Mouse (Mus musculus) thymus, postnatal 10 days (tissue): ENCODE results near the gene Cad.
"Not testable (repeated sequence)": the region's sequence is repeated elsewhere in the genome, so short reads cannot be mapped to it uniquely, and the experiment has no call there.

Experiments used
- DNase-seq, 2 experiments: peaks; one replicate each; pipeline ENCODE4 v3.0.0; 2021; ENCODE audit warnings: low spot score in 2 of 2

The Cad gene

DNA sequence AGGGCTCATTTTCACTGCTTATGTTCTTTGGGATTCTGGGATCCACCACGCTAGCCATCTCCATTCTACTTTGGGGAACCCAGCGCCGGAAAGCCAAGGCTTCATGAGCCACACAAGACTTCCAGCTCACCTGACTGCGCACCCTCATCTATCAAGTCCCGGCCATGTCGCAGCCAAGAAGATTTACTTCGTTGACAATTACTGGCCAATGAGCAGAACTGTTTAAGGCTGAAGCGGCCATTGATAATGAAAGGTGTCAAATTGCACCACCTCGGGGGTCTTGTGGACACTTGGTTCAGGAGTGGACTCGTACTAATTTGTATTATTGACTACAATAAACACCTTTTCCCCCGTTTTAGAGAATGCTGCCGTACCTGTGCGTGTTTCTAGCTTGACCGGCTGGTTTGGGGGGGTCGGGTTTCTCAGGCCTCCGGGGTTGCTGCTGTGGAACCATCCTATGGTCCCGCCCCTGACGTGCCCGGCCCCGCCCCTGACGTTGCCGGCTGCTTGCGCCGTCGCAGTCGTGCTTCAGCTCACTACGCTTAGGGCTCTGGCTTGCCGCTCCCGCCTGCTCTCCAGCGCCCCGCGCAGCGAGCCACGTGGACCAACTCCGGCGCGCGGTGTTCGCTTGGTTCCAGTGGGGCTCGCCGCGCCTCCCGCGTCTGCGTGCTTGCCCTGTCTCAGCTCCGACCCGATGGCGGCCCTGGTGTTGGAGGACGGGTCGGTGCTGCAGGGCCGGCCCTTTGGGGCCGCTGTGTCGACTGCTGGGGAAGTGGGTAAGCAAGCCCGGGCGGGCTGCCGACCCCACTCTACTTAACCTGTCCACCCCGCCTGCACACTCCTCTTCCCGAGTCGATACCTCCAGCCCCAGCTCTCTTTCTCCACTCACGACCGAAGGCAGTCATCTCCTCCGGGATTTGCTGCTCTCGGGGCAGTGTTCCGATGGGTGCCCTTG lies at the start of gene Cad:
TSS of gene Cad (plus strand) at position 520 of the 955 bp plus-strand sequence.
- DNase-seq = peak; percentile 91 to 92

DNA sequence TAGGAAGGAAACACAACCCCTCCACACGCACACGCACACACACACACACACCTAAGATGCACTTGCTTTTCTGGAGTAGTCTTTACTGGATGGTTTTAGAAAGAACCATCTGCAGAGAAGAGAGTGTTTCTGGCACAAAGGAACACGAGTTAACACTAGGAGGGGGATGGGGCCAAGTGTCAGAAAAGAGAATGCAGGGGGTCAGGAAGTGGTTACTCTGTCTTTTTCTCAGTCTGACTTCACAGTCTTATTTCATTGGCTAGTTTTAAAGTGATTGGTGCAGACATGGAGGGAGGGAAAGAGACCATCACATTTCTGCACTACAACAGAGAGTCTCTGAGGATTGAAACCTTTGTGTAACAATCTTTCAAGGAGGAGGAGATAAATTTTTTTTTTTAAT lies 41.8 kb upstream of the Cad start:
- DNase-seq = peak; percentile 44 to 64

DNA sequence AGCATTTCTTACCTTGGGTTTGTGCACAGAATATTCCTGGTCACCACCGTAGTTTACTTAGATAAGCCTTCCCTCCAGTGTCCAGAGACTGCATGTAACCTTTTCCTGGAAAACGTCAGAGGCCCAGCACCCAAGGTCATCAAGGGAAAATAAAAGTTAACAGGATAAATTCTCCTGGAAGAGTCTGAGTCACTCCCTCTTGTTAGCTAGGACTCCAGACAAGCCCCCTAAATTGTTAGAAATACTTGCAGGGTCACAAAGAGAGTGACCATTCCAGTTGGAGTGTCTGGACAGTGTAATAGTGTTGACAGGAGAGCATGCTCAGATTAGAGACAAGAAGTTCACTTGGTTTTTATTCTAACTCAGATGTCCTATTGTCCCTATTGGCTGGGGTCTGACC lies 38.7 kb upstream of the Cad start:
- DNase-seq = no peak

DNA sequence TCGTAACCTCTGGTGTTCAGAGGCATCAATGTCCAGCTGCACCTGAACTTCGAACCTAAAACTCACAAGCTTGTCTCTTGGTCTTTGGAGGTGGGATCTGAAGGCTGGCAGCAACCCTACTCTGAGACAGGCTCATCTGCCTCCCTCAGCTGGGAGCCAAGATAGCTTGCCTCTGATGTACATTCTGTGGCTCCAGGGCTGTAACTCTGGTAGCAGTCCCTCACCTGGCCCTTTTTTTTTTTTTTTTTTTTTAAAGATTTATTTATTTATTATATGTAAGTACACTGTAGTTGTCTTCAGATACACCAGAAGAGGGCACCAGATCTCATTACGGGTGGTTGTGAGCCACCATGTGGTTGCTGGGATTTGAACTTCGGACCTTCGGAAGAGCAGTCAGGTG lies 32.8 kb upstream of the Cad start:
- not testable (repeated sequence) for DNase-seq

DNA sequence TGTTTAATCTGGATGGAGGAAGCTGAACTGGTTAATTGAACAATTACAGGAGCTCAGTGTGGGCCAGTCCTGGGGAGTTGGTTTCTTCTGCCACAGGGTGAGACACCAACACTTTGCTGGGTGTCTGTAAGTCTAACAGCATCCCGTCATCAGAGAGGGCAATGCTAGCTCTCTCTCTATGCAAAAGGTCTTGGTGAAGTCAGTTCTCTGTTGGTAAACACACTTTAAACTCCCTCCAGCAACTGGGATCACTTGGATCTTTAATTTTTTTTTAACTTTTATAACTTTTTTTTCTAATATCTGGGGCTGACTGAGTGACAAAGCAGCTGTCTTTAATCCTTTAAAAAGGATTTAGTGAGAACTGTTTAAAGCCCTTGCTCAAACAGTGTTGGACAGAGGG lies 31.9 kb upstream of the Cad start:
- no peak for DNase-seq

DNA sequence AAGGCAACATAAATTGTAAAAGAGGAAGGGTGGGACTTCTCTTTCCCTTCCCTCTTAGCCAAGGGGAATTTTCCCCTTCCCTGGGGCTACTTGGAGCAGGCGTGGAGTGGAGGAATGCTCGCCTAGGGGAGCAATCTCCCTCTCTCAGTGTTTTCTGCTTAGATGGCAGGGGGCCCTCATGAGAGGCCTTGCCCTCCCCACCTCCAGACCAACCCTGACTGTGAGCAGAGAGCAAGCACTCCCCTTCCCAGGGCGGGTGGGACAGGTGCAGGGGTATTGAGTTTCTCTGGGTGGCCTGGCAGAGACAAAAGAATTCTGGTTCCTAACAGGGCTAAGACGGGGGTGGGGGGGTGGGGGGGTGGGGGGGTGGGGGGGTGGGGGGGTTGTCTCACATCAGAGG lies 31.3 kb upstream of the Cad start:
- no peak for DNase-seq

DNA sequence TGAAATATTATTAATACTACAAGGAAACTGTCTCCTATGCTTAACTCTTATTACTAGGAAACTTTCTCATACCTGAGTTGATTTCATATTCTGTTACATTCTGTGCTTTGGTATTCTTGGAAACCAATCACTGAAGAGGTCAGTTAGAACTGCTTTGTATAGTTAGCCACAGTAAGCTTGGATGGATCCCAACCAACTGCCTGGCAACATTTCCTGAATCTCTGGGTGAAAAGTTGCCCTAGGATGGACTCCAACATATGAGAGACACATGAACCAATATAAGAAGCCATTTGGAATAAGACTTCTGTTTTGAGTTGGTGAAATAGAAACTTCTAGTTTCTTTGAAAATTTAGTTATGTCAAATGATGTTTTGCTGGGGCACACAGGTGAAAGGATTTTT lies 29.9 kb upstream of the Cad start:
- no peak for DNase-seq

DNA sequence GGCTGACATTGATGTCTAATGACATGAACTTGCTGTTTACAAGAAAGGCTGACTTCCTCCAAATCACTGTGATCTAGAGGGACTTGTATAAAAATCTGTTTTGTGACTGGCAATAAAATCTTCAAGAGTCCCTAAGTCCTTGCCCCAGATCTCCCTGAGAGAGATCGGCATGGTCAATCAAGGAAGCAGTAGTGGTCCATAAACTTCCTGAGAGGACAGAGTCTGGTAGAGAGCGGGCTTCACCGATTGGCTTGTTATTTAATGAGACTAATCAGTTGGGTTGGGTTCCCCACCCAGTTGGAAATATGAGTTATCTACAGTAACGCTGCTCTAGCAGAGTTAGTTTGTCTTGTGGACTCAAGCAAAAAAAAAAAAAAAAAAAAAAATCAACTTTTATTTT lies 23.7 kb upstream of the Cad start:
- no peak for DNase-seq

DNA sequence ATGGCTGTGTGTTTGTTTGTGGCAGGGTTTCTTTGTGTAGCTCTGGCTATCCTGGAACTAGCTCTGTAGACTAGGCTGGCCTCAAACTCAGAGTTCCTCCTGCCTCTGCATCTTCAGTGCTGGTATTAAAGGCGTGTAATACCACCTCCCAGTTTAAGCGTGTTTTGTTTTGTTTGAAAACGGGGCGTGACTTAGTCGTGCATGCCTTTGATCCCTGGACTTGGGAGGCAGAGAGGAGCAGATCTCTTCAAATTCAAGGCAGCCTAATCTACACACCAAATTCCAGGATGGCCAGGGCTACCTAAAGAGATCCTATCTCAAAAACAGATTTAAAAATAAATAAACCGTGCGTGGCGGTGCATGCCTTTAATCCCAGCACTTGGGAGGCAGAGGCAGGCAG lies 23.1 kb upstream of the Cad start:
- DNase-seq = no peak

DNA sequence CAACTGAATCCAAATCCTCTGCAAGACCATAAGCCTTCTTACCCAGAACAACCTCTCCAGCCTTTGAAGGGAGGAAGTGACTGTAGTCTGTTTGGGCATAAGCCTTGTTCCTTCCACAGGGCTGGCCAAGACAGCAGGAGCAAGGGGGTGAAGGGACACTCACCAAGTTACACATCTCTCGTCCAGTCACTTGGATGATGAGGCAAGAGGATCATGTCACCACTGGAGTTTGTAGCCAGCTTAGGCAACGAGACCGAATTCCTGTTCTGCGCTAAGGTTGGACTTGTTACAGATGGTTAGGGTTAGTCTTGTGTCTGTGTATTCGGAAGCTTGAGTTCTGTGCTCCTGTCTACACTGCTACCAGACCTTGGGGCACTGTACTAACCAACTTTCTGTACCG lies 19.9 kb upstream of the Cad start:
- DNase-seq = no peak

DNA sequence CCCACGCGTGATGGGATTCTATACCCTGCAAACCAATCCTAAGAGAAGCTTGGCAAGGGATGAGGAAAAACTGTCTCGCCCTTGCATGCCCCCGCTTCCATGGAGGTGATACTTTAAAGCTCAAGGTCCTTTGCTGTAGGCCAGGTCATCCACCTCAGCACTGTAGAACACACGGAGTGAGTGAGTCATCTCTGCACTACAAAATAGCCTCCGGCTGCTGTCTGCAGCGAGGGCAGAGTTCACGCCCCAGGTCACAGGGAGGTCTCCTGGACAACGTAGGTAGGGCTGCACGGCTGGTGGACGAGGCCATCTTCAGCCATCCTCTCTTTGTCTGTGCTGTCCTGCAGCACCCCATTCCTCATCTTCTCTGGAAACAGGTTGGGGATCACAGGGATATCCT lies 18.0 kb upstream of the Cad start:
- DNase-seq = not testable (repeated sequence)

DNA sequence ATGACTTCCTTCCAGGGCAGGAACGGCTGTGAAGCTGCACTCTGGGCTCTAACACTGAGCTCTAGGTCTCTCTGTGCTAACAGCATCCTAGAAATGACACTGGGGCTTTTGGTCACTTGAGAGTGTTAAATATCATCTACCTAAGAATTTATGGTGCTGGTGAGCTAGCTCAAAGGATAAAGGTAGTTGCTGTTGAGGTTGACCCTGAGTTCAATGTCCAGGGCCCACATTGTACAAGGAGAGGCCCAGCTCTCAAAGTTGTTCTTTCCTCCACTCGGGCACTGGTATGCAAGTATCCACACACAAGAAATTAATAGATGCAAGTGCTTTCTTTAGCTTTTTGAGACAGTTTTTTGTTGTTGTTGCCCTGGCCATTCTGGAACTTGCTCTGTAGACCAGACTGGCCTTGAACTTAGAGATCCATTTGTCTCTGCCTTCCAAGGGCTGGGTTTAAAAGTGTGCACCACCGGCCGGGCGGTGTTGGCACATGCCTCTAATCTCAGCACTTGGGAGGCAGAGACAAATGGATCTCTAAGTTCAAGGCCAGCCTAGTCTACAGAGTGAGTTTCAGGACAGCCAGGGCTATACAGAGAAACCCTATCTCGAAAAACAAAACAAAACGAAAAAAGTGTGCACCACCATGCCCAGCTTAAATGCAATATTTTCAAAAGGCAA lies 16.3 kb upstream of the Cad start:
- no peak for DNase-seq

DNA sequence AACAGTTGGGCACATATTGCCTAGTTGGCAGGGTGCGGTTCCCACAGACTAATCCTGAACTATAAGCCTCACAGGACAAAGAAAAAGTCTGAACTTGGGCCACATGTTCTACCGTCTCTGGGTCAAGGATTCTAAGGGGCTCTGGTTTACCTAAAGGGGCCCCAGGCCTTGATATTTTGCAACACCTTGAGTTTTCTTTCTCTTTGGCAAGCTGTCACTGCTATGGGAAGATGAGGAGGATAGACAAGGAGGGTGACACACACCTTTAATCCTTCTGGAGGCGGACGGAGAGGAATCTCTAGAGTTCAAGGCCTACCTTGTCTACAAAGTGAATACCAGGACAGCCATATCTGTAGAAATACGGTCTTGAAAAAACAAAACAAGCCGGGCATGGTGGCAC lies 8.2 kb upstream of the Cad start:
- DNase-seq = no peak

DNA sequence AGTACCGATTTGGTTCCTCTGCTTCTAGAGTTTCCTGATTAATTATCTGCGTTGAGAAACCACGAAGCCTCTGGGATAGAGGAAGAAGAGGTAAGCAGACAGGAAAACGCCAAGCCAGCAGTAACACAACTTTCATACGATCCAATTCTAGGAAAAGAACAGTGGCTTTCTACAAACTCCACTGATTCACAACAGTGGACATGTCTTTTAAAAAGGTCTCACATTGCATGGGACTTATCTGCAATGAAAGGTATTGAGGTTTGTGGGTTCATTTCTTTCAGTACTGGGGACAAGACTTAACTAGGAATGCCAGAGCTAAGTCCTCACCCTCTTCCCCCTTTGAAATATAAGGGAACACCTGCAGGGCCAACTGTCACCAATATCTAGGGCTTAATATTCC lies 7.5 kb upstream of the Cad start:
- no peak for DNase-seq

DNA sequence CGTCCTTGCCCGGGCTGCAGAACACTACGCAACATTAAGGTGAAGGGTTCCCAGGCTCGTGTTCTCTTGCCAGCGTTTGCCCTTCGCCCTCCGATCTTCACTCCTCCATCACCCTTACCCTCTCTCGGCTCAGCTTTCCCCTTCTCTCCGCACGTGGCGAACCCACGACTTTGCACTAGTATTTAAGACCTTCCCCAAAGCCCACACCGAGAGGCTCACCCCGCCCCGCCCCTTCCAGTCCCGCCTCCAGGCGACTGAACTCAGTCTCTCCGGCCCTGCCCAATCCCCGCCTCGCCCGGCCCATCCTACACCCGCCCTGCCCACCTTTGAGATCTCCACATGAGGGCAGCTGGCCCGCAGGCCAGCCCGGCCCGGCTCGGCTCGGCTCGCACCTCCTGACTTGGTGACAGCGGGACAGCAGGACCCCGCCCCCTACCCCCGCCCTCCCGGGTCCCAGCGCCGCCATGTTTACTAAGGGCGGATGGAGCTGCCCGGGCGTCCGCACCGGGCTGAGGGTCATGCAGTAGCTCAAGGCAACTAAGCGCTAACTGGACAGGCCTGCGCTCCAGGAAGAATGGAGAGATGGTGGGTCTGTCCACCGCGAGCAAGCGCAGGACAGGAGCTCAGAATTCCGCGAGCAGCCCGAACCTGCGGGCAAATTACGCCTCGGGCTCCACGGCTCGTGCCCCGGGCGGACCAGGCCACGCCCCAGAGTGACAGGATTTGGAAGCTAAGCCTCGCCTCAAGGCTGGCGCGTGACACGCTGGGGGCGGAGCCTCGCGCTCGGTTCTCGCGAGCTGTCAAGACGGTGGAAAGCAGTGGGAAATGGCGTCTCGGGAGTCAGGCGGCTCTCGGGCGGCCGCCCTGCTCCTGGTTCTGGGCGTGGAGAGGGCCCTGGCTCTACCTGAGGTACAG lies 6.5 kb upstream of the Cad start, which contains the start of gene Atraid:
TSS of gene Atraid (plus strand) at position 465 of the 915 bp plus-strand sequence.
- DNase-seq = peak; percentile 97 to 98

DNA sequence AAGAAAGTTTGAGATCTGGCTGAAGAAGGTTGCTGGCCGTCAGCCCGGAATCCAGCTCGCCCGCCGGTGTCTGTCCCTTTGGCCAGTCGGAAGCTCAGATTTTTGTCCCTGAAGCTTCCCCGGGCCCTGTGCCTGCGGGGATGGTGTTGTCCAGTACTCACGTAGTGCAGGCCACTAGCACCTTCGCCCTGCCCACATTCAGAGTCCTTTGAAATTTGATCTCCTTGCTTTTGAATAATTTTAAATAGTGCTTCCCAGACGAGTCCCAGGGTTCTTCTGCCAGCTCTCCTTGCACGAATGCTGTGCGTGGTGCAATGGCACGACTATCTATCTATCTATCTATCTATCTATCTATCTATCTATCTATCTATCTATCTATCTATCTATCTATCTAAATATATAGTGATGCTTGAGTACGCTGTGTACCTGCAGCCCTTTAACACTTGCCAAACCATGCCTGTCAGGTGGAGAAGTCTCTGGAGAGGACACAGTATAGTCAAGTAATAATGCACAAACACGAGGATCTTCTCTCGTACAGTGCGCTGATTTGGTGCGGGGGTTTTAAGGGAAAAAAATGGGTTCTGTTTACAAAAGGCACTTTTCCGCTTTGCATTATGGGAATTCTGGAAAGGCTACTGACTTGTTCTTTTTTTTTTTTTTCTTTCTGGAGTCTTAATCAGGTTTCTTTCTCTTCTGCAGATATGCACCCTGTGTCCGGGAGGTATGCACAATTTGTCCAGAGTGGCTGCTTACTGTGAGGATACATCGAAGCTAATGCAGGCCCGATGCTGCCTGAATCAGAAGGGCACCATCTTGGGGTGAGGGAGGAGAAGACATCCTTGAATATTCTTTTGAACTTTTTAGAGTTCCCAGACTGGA lies 5.6 kb upstream of the Cad start, which contains the start of gene Slc5a6:
TSS of gene Slc5a6 (minus strand) at position 162 of the 879 bp plus-strand sequence.
- peak; percentile 25 to 44 for DNase-seq

DNA sequence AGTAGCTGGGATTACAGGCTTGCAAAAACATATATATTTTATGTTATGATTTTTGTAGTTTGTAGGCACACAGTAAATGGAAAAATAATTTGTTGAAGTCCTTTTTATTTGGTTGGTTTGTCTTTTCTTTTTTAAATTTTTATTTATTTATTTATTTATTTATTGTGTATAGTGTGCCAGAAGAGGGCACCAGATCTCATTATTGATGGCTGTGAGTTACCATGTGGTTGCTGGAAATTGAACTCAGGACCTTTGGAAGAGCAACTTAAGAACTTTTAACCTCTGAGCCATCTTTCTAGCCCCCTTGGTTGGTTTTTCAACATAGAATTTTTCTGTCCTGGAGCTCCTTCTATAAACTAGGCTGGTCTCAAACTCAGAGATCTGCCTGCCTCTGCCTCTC lies 4.2 kb upstream of the Cad start:
- DNase-seq = no peak

DNA sequence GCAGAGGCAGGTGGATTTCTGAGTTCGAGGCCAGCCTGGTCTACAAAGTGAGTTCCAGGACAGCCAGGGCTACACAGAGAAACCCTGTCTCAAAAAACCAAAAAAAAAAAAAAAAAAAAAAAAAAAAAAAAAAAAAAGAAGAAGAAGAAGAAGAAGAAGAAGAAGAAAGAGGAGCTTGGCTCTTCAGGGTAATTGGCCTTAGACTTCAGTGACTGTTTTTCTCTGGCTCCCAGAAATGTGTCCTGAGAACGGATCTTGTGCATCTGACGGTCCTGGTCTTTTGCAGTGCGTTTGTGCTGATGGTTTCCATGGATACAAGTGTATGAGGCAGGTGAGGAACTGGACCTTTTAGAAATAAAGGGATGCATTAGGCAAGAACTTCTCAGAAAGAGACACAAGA lies 852 bp upstream of the Cad start:
- DNase-seq = not testable (repeated sequence)

DNA sequence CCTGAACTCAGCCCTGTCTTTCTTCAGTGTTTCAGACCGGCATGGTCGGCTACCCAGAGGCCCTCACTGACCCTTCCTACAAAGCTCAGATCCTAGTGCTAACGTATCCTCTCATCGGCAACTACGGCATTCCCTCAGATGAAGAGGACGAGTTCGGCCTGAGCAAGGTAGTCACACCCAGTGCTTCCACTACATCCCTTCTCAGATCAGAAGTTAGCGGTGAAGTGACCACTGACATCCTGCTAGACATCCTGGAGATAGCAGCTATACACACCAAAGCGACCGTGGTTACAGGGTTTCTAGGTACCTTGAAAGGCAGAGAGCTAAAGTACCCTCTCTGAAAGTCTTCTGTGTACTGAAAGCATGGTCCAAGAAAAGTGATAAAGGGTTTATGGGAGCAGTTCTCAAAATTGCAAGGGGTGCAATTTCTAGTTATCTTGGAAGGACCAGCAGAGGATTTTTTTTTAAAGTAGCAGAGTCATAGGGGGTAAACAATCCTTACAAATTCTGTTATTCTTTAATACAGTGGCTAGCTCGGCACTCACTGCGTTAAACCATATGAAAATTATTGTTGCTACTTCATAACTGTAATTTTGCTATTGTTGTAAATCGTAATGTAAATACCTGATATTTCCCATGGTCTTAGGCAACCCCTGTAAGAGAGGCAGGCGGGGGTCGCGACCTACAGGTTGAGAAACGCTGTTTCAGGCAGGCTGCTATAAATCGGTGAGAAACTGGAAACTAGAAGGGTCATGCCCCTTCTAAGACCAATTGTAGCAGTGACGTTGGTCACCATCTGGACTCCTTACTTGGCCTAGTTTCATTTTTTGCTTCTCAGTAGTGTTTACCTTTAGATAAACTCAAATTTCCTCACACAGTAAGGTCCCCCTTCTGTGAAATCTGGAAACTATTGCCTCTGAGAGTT lies 898 bp downstream of the Cad start:
- no peak for DNase-seq

DNA sequence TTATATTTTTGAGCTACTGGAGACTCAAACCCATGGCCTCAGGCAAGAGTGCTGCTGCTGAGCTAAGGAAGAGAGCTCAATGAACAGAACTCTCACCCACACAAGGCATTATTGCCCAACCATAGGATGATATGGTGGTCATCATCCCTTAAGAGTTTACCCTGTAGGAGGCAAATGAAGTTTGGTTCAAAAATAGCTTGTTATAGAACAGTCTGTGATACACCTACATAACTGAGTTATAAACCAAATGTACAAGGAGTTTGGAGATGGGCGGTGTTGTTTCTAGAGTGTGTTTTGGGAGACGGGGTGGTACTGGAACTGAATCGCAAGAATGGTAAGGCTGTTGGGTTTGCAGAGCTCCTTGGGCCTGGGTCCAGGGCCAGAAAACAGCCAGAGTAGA lies 15.2 kb downstream of the Cad start:
- DNase-seq = no peak
